Mouse (Mus musculus): ENCODE measurements around the gene Spib. TPM values are rescaled to one million over a fixed set of nuclear protein-coding genes. Genes with fewer than 3 reads are reported as not detected.
A peak's percentile ranks its signal among the peaks of the same experiment; 100 is the strongest.

Gene Spib
- total RNA-seq, 1 experiment: 0.67 TPM

DNA sequence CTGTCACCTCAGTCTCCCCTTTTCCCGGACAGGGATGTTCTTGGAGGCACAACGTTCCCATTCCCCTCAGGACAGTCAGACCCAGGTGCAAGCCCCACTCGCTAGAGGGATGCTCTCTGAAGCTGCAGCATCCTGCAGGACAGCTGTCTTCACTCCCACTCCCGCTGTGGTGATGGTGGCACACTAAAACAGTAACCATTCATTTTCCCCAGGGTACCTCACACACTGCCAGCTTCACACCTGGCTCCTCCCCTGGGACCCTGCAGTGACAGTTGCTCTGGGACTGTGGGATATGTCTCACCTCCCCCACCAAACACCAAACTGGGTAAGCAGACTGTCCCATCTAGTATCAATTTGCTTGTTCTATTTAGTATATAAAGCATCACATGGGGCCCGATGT is 15.9 kb upstream of the Spib start:
- H3K9me3 ChIP-seq (ENCODE audit: control insufficient read depth, insufficient read depth, low read depth, low read length): no peaks in the 10 kb centered on the region
- H3K4me3 ChIP-seq (ENCODE audit: insufficient read depth in 1 of 2, low read depth in 1 of 2, low read length in 2 of 2, poor library complexity in 1 of 2, severe bottlenecking in 1 of 2): peak overlapping the region; percentile 83 to 89
- in situ Hi-C loops (cut with MboI; ENCODE audit: low sequenced_read_pairs in 2 of 2, unreplicated experiment in 2 of 2): no loop called here
- TF ChIP-seq HCFC1 (IDR thresholded peaks at IDR 0.05; ENCODE audit: borderline replicate concordance, insufficient read depth, low read length): no peak
- no peak for TF ChIP-seq ZC3H11A (IDR thresholded peaks at IDR 0.05; ENCODE audit: borderline replicate concordance, low read depth, low read length)
- no peak for TF ChIP-seq CHD2 (IDR thresholded peaks at IDR 0.05; ENCODE audit: low read depth, low read length)
- TF ChIP-seq ZNF384 (IDR thresholded peaks at IDR 0.05; ENCODE audit: low read depth, low read length): no peak
- no peak for TF ChIP-seq MAFK (IDR thresholded peaks at IDR 0.05; ENCODE audit: insufficient read depth, low read depth, low read length)
- peaks cover 27% of the 10 kb centered on the region; the same call in 1 of the 2 replicates for H3K36me3 ChIP-seq (ENCODE audit: control insufficient read depth, insufficient read depth, low read length, poor library complexity, severe bottlenecking)
- H3K27ac ChIP-seq (ENCODE audit: insufficient read depth, low read depth, low read length, poor library complexity, severe bottlenecking): no peak overlapping the region
- H3K9ac ChIP-seq (ENCODE audit: insufficient read depth, low read depth, low read length, poor library complexity, severe bottlenecking): peak overlapping the region; percentile 92
- DNase-seq (ENCODE audit: low read depth, low spot score): no peak
- H3K4me1 ChIP-seq (ENCODE audit: control insufficient read depth in 2 of 2, insufficient read depth in 2 of 2, low read length in 2 of 2, poor library complexity in 1 of 2): peaks cover 2 to 19% of the 10 kb centered on the region in 2 experiments; a peak in 1 of 4 replicates

DNA sequence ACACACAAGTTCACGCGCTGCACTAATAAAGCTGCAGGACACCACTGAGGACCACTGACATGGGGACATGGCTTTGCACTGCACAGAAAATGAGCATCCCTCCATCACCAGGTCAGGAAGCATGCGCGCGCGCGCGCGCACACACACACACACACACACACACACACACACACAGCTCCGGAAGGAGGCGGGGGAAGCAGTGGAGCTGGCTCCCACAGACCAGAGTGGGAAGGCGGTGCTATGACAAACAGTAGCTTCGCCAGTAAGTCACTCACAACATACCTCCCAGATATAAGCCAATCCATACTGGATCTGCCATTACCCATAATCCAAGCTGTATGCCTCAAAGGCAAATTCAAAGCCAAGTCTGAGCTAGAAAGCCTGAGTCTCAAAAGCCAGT is 15.2 kb upstream of the Spib start:
- H3K9ac ChIP-seq (ENCODE audit: insufficient read depth, low read depth, low read length, poor library complexity, severe bottlenecking): no peak overlapping the region
- H3K27ac ChIP-seq (ENCODE audit: insufficient read depth, low read depth, low read length, poor library complexity, severe bottlenecking): no peak overlapping the region
- peaks cover 32% of the 10 kb centered on the region for H3K36me3 ChIP-seq (ENCODE audit: control insufficient read depth, insufficient read depth, low read length, poor library complexity, severe bottlenecking)
- no peak for DNase-seq (ENCODE audit: low read depth, low spot score)
- H3K4me1 ChIP-seq (ENCODE audit: control insufficient read depth in 2 of 2, insufficient read depth in 2 of 2, low read length in 2 of 2, poor library complexity in 1 of 2): peaks cover 2 to 17% of the 10 kb centered on the region in 2 experiments; a peak in 2 of 4 replicates
- TF ChIP-seq MAFK (IDR thresholded peaks at IDR 0.05; ENCODE audit: insufficient read depth, low read depth, low read length) (no peak), ZNF384 (IDR thresholded peaks at IDR 0.05; ENCODE audit: low read depth, low read length) (no peak), ZC3H11A (IDR thresholded peaks at IDR 0.05; ENCODE audit: borderline replicate concordance, low read depth, low read length) (no peak), HCFC1 (IDR thresholded peaks at IDR 0.05; ENCODE audit: borderline replicate concordance, insufficient read depth, low read length) (no peak), CHD2 (IDR thresholded peaks at IDR 0.05; ENCODE audit: low read depth, low read length) (no peak)
- H3K9me3 ChIP-seq (ENCODE audit: control insufficient read depth, insufficient read depth, low read depth, low read length): no peaks in the 10 kb centered on the region
- in situ Hi-C loops (cut with MboI; ENCODE audit: low sequenced_read_pairs in 2 of 2, unreplicated experiment in 2 of 2): no loop called here
- H3K4me3 ChIP-seq (ENCODE audit: insufficient read depth in 1 of 2, low read depth in 1 of 2, low read length in 2 of 2, poor library complexity in 1 of 2, severe bottlenecking in 1 of 2): no peak overlapping the region

GRCm38 (mm10) chr7:44546274-44546673 is 14.4 kb upstream of the Spib start:
- in situ Hi-C loops (cut with MboI; ENCODE audit: low sequenced_read_pairs in 2 of 2, unreplicated experiment in 2 of 2): no loop called here
- no peak for DNase-seq (ENCODE audit: low read depth, low spot score)
- Histone ChIP-seq H3K36me3 (ENCODE audit: control insufficient read depth, insufficient read depth, low read length, poor library complexity, severe bottlenecking) (peaks cover 34% of the 10 kb centered on the region), H3K4me3 (ENCODE audit: insufficient read depth in 1 of 2, low read depth in 1 of 2, low read length in 2 of 2, poor library complexity in 1 of 2, severe bottlenecking in 1 of 2) (no peak overlapping the region), H3K4me1 (ENCODE audit: control insufficient read depth in 2 of 2, insufficient read depth in 2 of 2, low read length in 2 of 2, poor library complexity in 1 of 2) (peaks cover 2 to 17% of the 10 kb centered on the region in 2 experiments; a peak in 2 of 4 replicates), H3K9me3 (ENCODE audit: control insufficient read depth, insufficient read depth, low read depth, low read length) (no peaks in the 10 kb centered on the region), H3K27ac (ENCODE audit: insufficient read depth, low read depth, low read length, poor library complexity, severe bottlenecking) (no peak overlapping the region), H3K9ac (ENCODE audit: insufficient read depth, low read depth, low read length, poor library complexity, severe bottlenecking) (no peak overlapping the region)
- TF ChIP-seq ZC3H11A (IDR thresholded peaks at IDR 0.05; ENCODE audit: borderline replicate concordance, low read depth, low read length) (no peak), ZNF384 (IDR thresholded peaks at IDR 0.05; ENCODE audit: low read depth, low read length) (no peak), MAFK (IDR thresholded peaks at IDR 0.05; ENCODE audit: insufficient read depth, low read depth, low read length) (no peak), CHD2 (IDR thresholded peaks at IDR 0.05; ENCODE audit: low read depth, low read length) (no peak), HCFC1 (IDR thresholded peaks at IDR 0.05; ENCODE audit: borderline replicate concordance, insufficient read depth, low read length) (no peak)

DNA sequence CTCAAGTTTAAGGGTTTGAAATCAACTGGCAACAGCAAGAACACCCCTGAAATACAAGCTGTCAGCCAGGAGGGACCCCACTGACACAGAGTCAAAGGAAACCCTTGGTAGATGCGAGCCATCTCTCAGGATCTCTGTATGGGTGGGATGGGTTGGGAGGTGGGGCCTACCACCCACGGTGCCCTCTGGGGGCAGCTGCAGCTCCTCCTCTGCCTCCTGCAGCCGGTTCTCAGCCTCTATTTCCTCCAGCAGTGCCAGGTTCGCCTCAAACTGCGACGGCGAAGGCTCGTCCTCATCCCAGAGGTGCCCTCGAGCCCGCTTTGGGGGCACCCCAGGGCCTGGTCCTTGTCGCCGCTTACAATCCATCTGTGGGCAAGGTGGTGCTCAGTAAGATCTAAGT is 11.2 kb upstream of the Spib start:
- in situ Hi-C loops (cut with MboI; ENCODE audit: low sequenced_read_pairs in 2 of 2, unreplicated experiment in 2 of 2): no loop called here
- Histone ChIP-seq H3K36me3 (ENCODE audit: control insufficient read depth, insufficient read depth, low read length, poor library complexity, severe bottlenecking) (peaks cover 49% of the 10 kb centered on the region), H3K27ac (ENCODE audit: insufficient read depth, low read depth, low read length, poor library complexity, severe bottlenecking) (no peak overlapping the region), H3K9me3 (ENCODE audit: control insufficient read depth, insufficient read depth, low read depth, low read length) (no peaks in the 10 kb centered on the region), H3K4me3 (ENCODE audit: insufficient read depth in 1 of 2, low read depth in 1 of 2, low read length in 2 of 2, poor library complexity in 1 of 2, severe bottlenecking in 1 of 2) (no peak overlapping the region), H3K4me1 (ENCODE audit: control insufficient read depth in 2 of 2, insufficient read depth in 2 of 2, low read length in 2 of 2, poor library complexity in 1 of 2) (peaks cover 2 to 25% of the 10 kb centered on the region in 2 experiments; a peak in 2 of 4 replicates), H3K9ac (ENCODE audit: insufficient read depth, low read depth, low read length, poor library complexity, severe bottlenecking) (no peak overlapping the region)
- TF ChIP-seq ZC3H11A (IDR thresholded peaks at IDR 0.05; ENCODE audit: borderline replicate concordance, low read depth, low read length) (no peak), CHD2 (IDR thresholded peaks at IDR 0.05; ENCODE audit: low read depth, low read length) (no peak), ZNF384 (IDR thresholded peaks at IDR 0.05; ENCODE audit: low read depth, low read length) (no peak), HCFC1 (IDR thresholded peaks at IDR 0.05; ENCODE audit: borderline replicate concordance, insufficient read depth, low read length) (no peak), MAFK (IDR thresholded peaks at IDR 0.05; ENCODE audit: insufficient read depth, low read depth, low read length) (no peak)
- DNase-seq (ENCODE audit: low read depth, low spot score): no peak

Measured in ES-E14 (cell line).